Mouse (Mus musculus): ENCODE measurements at regions not wholly inside any gene's neighbourhood (a gene's known extent, or its start where the extent isn't known, plus 50 kb on each side); places are given as distances from the start of the nearest gene placed in this dataset.

DNA sequence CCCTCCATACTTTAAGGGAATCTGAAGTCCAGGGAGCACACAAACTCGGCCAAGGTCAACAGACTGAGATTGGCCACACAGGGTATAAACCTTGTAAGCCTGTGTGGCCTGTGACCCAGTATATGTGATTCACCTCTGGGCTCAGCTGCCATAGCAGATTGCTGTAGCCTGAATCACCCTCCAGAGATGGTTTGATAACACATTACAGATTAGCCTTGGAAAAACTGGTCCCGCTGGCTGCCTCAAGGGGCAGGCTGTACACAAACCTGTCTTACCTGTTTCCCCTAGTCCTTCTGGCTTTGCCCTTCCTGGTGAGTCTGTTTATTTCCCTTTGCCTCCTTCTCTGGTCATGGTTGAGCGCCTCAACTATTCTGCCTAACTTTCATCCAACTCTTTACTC is 91.0 kb upstream of the Gm9972 start:
- in situ Hi-C loops (cut with MboI, MseI) = no loop called here

- in situ Hi-C loops (cut with MboI, MseI) = no loop called here
Measured at GRCm38 (mm10) chr11:42949823-42950222, 85.7 kb upstream of the Gm9972 start.

GRCm38 (mm10) chr11:42954169-42954568 is 81.4 kb upstream of the Gm9972 start:
- in situ Hi-C loops (cut with MboI, MseI) = no loop called here

DNA sequence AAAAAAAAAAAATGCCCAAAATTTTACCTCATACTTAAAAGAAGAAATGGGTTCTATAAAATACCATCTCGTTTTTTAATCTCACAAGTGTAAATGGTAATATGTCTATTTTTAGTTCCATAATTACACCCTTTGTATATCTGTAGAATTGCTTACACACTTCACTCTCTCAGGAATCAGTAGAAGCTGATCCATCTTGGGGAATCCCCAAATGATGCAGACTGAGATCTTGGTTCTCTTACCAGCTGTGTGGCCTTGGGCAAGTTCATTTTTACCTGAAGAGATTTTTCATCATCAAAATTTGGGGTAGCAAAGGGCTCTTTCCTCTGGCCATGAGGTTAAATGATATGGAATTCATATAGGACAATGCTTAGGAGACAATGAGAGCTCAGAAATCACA is 69.8 kb upstream of the Gm9972 start:
- in situ Hi-C loops (cut with MboI, MseI) = no loop called here

DNA sequence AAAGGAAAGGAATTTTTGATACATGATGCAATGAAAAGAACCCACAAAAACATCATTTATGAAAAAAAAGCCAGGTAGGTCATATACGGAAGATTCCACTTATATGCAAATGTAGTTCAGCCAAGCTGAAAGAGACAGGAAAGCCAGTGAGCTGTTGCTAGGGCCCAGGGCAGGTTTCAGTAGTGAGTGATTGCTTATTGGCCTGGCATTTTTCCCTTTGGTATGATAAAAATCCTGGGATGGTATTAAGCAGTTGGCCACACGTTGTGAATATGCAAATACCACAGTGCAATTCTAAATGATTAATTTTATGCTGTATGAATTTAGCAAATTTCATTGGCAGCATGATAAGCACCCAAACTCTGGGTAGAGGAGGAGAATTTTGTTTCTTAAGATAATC is 57.3 kb upstream of the Gm9972 start:
- in situ Hi-C loops (cut with MboI, MseI) = no loop called here
